Mouse (Mus musculus): ENCODE measurements at regions not wholly inside any gene's neighbourhood (a gene's known extent, or its start where the extent isn't known, plus 50 kb on each side); places are given as distances from the start of the nearest gene placed in this dataset.

DNA sequence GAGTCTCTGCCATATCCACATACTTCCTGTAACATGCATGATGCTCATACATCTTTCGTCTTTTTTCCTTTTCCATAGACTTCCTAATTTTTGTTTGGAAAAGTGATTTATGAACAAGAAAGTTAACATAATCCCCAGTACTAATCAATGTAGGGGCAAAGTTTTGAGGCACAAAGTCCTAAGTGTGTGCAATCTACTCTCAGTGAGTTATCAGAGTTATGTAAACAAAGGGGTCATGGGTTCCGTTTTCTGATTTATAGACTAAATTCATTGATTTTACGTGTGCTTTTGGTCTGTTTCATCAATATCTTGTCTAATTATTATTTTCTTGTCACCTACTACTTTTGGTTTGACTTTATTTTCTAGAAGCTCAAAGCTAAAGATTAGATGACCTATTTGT lies 1071.9 kb upstream of the Adgrl4 start:
- H3K36me3 ChIP-seq (ENCODE audit: control insufficient read depth, insufficient read depth, low read length) = no peaks in the 10 kb centered on the region
- WGBS = 83% methylated on average over 3 of the region's 3 CpGs
- H3K9ac ChIP-seq (ENCODE audit: low read length) = no peak overlapping the region
- no peaks in the 10 kb centered on the region for H3K4me1 ChIP-seq (ENCODE audit: control insufficient read depth, insufficient read depth, low read length)
- no peak overlapping the region for H3K27ac ChIP-seq (replicated peaks; ENCODE audit: low read depth, low read length)
- DNase-seq (ENCODE audit: low spot score) (no peak), ATAC-seq (ENCODE audit: insufficient number of reproducible peaks, low FRiP score, low TSS enrichment, low read depth) (no peak)
- no peaks in the 10 kb centered on the region for H3K9me3 ChIP-seq (ENCODE audit: control insufficient read depth, low read length)
- no peak overlapping the region for H3K4me3 ChIP-seq (ENCODE audit: low read depth, low read length)
- no peak overlapping the region for H3K4me2 ChIP-seq (ENCODE audit: low read depth, severe bottlenecking)
- no peaks in the 10 kb centered on the region for H3K27me3 ChIP-seq (ENCODE audit: control insufficient read depth, insufficient read depth, low read length)

DNA sequence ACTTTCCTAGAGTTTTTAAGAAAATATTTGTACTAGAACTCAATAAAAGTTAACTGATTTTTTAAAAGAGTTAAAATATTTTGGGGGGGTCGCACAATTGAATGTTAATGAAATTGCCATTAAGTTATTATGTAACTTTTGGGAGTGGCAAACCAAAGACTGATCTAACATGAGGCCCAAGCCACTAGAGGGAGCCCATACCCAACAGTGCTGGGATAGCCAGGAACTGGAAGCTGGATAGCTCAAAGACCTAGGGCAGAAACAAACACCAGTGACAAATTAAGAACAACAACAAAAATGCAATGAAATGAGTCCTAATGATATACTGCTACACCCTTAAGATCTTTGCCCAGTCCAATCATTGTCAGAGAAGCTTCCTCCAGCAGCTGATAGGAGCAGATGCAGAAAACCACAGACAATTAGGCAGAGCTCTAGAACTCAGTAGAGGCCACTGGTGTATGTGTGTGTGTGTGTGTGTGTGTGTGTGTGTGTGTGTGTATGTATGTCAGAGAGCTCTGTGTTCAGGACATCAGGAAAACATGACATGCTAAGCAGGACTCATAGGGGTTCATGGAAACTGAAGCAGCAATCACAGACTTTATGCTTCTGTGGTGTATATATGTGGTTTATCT lies 1052.6 kb upstream of the Adgrl4 start:
- Histone ChIP-seq H3K9me3 (ENCODE audit: control insufficient read depth, low read length) (no peaks in the 10 kb centered on the region), H3K4me2 (ENCODE audit: low read depth, severe bottlenecking) (no peak overlapping the region), H3K27me3 (ENCODE audit: control insufficient read depth, insufficient read depth, low read length) (no peaks in the 10 kb centered on the region), H3K27ac (replicated peaks; ENCODE audit: low read depth, low read length) (no peak overlapping the region), H3K4me3 (ENCODE audit: low read depth, low read length) (no peak overlapping the region), H3K36me3 (ENCODE audit: control insufficient read depth, insufficient read depth, low read length) (no peaks in the 10 kb centered on the region), H3K4me1 (ENCODE audit: control insufficient read depth, insufficient read depth, low read length) (no peaks in the 10 kb centered on the region), H3K9ac (ENCODE audit: low read length) (no peak overlapping the region)
- peak; percentile 66 for DNase-seq (ENCODE audit: low spot score)
- no peak for ATAC-seq (ENCODE audit: insufficient number of reproducible peaks, low FRiP score, low TSS enrichment, low read depth)
- WGBS = 23% methylated on average over 1 of the region's 1 CpGs

DNA sequence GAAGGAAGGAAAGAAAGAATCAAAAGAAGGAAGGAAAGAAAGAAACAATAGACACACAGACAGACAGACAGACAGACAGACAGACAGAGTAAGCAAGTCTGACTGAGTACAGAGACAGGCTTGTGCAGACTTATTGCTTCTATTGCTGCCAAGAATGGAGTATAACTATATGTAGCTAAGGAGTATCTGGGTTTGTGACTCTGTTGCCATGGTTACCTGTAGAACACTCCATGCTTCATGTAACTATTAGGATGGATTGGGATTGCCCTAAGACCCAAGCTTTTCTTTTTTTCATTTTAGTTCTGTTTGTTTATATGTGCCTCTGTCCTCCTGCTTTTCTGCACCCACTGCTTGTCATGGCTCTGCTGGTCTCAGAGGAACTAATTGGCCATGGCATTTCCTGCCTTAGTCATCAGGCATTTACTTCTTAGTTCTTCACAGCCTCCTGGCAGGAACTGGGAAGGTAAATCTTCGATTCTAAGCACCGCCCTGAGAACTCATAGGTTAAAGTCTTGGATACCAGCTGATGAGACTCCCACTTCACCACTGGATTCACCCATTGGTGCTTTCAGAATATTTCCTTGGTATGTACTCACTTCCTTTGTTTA lies 1035.9 kb upstream of the Adgrl4 start:
- Histone ChIP-seq H3K4me2 (ENCODE audit: low read depth, severe bottlenecking) (no peak overlapping the region), H3K4me3 (ENCODE audit: low read depth, low read length) (no peak overlapping the region), H3K9me3 (ENCODE audit: control insufficient read depth, low read length) (no peaks in the 10 kb centered on the region), H3K27ac (replicated peaks; ENCODE audit: low read depth, low read length) (no peak overlapping the region), H3K4me1 (ENCODE audit: control insufficient read depth, insufficient read depth, low read length) (no peaks in the 10 kb centered on the region), H3K9ac (ENCODE audit: low read length) (no peak overlapping the region), H3K27me3 (ENCODE audit: control insufficient read depth, insufficient read depth, low read length) (no peaks in the 10 kb centered on the region), H3K36me3 (ENCODE audit: control insufficient read depth, insufficient read depth, low read length) (no peaks in the 10 kb centered on the region)
- 92% methylated on average over 2 of the region's 2 CpGs for WGBS
- ATAC-seq (ENCODE audit: insufficient number of reproducible peaks, low FRiP score, low TSS enrichment, low read depth) (no peak), DNase-seq (ENCODE audit: low spot score) (no peak)

- Histone ChIP-seq H3K4me2 (ENCODE audit: low read depth, severe bottlenecking) (no peak overlapping the region), H3K27me3 (ENCODE audit: control insufficient read depth, insufficient read depth, low read length) (no peaks in the 10 kb centered on the region), H3K36me3 (ENCODE audit: control insufficient read depth, insufficient read depth, low read length) (no peaks in the 10 kb centered on the region), H3K27ac (replicated peaks; ENCODE audit: low read depth, low read length) (no peak overlapping the region), H3K4me1 (ENCODE audit: control insufficient read depth, insufficient read depth, low read length) (no peaks in the 10 kb centered on the region), H3K9ac (ENCODE audit: low read length) (no peak overlapping the region), H3K4me3 (ENCODE audit: low read depth, low read length) (no peak overlapping the region), H3K9me3 (ENCODE audit: control insufficient read depth, low read length) (no peaks in the 10 kb centered on the region)
- DNase-seq (ENCODE audit: low spot score) = no peak
- WGBS = 90% methylated on average over 6 of the region's 6 CpGs
- no peak for ATAC-seq (ENCODE audit: insufficient number of reproducible peaks, low FRiP score, low TSS enrichment, low read depth)
Measured at GRCm38 (mm10) chr3:150406086-150406485, 1031.6 kb upstream of the Adgrl4 start.

DNA sequence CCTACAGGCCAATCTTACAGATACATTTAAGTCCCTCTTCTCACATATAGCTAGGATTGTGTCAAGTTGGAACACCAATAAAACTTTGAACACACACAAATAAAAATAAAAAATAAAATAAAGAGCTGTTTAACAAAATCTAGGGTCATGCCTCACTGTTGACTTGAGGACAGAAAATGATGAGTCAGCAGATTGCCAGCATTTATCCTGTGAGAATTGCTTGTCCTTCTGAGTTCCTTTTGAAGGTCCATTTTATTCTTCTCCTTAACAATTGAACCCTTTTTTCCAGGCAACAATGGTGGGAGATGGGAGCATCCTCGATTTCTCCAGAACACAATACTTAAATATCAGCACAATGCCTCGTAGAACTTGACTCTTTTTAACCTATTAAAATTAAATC lies 1022.4 kb upstream of the Adgrl4 start:
- H3K27ac ChIP-seq (replicated peaks; ENCODE audit: low read depth, low read length) = no peak overlapping the region
- H3K4me1 ChIP-seq (ENCODE audit: control insufficient read depth, insufficient read depth, low read length) = no peaks in the 10 kb centered on the region
- DNase-seq (ENCODE audit: low spot score) = no peak
- no peaks in the 10 kb centered on the region for H3K27me3 ChIP-seq (ENCODE audit: control insufficient read depth, insufficient read depth, low read length)
- WGBS = 82% methylated on average over 2 of the region's 2 CpGs
- no peaks in the 10 kb centered on the region for H3K36me3 ChIP-seq (ENCODE audit: control insufficient read depth, insufficient read depth, low read length)
- ATAC-seq (ENCODE audit: insufficient number of reproducible peaks, low FRiP score, low TSS enrichment, low read depth) = no peak
- H3K9me3 ChIP-seq (ENCODE audit: control insufficient read depth, low read length) = no peaks in the 10 kb centered on the region
- H3K4me3 ChIP-seq (ENCODE audit: low read depth, low read length) = no peak overlapping the region
- H3K9ac ChIP-seq (ENCODE audit: low read length) = no peak overlapping the region
- no peak overlapping the region for H3K4me2 ChIP-seq (ENCODE audit: low read depth, severe bottlenecking)

- WGBS = 78% methylated on average over 3 of the region's 3 CpGs
- Histone ChIP-seq H3K36me3 (ENCODE audit: control insufficient read depth, insufficient read depth, low read length) (no peaks in the 10 kb centered on the region), H3K4me2 (ENCODE audit: low read depth, severe bottlenecking) (no peak overlapping the region), H3K27me3 (ENCODE audit: control insufficient read depth, insufficient read depth, low read length) (no peaks in the 10 kb centered on the region), H3K4me3 (ENCODE audit: low read depth, low read length) (no peak overlapping the region), H3K9me3 (ENCODE audit: control insufficient read depth, low read length) (no peaks in the 10 kb centered on the region), H3K4me1 (ENCODE audit: control insufficient read depth, insufficient read depth, low read length) (no peaks in the 10 kb centered on the region), H3K9ac (ENCODE audit: low read length) (no peak overlapping the region), H3K27ac (replicated peaks; ENCODE audit: low read depth, low read length) (no peak overlapping the region)
- ATAC-seq (ENCODE audit: insufficient number of reproducible peaks, low FRiP score, low TSS enrichment, low read depth) (no peak), DNase-seq (ENCODE audit: low spot score) (no peak)
Measured at GRCm38 (mm10) chr3:150416447-150416846, 1021.2 kb upstream of the Adgrl4 start.

DNA sequence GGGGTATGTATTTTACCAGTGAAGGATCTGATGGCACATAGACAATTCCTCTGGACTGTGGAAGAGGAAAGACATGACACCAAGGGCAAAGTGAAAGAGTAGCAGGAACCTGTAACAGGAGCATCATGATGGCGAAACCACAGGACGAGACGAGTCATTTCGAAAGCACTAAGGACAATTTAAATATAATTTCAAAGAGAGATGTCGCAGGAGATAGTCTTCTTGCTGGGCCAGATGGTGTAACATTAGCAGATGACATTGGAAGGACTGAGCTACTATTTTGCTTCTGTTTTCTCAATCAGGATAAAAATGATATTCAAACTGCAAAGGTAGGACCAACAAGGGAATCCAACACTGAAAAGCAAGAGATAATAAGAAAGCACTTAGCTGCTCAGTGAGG lies 1009.7 kb upstream of the Adgrl4 start:
- Histone ChIP-seq H3K27ac (replicated peaks; ENCODE audit: low read depth, low read length) (no peak overlapping the region), H3K4me1 (ENCODE audit: control insufficient read depth, insufficient read depth, low read length) (no peaks in the 10 kb centered on the region), H3K9me3 (ENCODE audit: control insufficient read depth, low read length) (no peaks in the 10 kb centered on the region), H3K27me3 (ENCODE audit: control insufficient read depth, insufficient read depth, low read length) (no peaks in the 10 kb centered on the region), H3K36me3 (ENCODE audit: control insufficient read depth, insufficient read depth, low read length) (no peaks in the 10 kb centered on the region), H3K4me3 (ENCODE audit: low read depth, low read length) (no peak overlapping the region), H3K4me2 (ENCODE audit: low read depth, severe bottlenecking) (no peak overlapping the region), H3K9ac (ENCODE audit: low read length) (no peak overlapping the region)
- no peak for ATAC-seq (ENCODE audit: insufficient number of reproducible peaks, low FRiP score, low TSS enrichment, low read depth)
- 88% methylated on average over 5 of the region's 5 CpGs for WGBS
- DNase-seq (ENCODE audit: low spot score) = no peak

DNA sequence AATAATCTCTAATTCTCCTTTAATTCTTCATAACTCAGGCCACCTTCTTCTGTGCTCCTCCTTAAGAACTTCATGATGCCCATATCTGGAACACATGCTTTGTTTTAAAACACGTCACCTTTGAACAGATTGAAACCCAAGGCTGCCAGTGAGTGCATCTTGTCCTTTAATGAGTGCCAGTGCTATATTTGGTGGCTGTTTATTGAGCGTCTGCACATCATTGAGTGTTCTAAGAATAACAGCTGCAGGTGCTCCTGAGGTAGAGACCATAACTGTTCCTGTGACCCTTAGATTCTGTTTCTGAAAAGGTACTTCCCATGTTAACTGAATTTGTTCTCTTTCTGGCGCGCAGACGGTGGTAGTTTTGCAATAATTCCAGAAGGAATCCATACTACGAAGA lies 1006.4 kb upstream of the Adgrl4 start:
- DNase-seq (ENCODE audit: low spot score) = no peak
- Histone ChIP-seq H3K27me3 (ENCODE audit: control insufficient read depth, insufficient read depth, low read length) (no peaks in the 10 kb centered on the region), H3K27ac (replicated peaks; ENCODE audit: low read depth, low read length) (no peak overlapping the region), H3K4me2 (ENCODE audit: low read depth, severe bottlenecking) (no peak overlapping the region), H3K36me3 (ENCODE audit: control insufficient read depth, insufficient read depth, low read length) (no peaks in the 10 kb centered on the region), H3K4me1 (ENCODE audit: control insufficient read depth, insufficient read depth, low read length) (no peaks in the 10 kb centered on the region), H3K9me3 (ENCODE audit: control insufficient read depth, low read length) (no peaks in the 10 kb centered on the region), H3K4me3 (ENCODE audit: low read depth, low read length) (no peak overlapping the region), H3K9ac (ENCODE audit: low read length) (no peak overlapping the region)
- no peak for ATAC-seq (ENCODE audit: insufficient number of reproducible peaks, low FRiP score, low TSS enrichment, low read depth)
- 77% methylated on average over 6 of the region's 6 CpGs for WGBS

DNA sequence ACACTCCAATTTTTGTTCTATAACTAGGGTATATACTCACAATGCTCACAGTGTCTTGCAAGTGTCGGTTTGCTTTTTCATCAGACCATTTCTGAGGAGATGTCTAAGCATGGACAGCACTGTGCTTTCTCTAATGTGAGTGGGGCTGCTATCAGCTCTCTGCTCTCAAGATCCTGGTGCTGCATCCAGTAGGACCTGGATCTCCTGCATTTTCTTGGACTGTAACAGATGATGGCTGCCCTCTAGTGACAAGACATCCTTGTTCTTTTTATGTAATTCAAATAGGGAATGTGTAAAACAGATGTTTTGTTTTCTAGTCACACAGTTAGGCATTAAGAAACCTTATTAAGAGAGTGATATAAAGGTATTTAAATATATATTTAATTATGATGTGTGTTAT lies 1002.5 kb upstream of the Adgrl4 start:
- Histone ChIP-seq H3K9me3 (ENCODE audit: control insufficient read depth, low read length) (no peaks in the 10 kb centered on the region), H3K4me1 (ENCODE audit: control insufficient read depth, insufficient read depth, low read length) (no peaks in the 10 kb centered on the region), H3K27ac (replicated peaks; ENCODE audit: low read depth, low read length) (no peak overlapping the region), H3K27me3 (ENCODE audit: control insufficient read depth, insufficient read depth, low read length) (no peaks in the 10 kb centered on the region), H3K36me3 (ENCODE audit: control insufficient read depth, insufficient read depth, low read length) (no peaks in the 10 kb centered on the region), H3K4me3 (ENCODE audit: low read depth, low read length) (no peak overlapping the region), H3K9ac (ENCODE audit: low read length) (no peak overlapping the region), H3K4me2 (ENCODE audit: low read depth, severe bottlenecking) (no peak overlapping the region)
- DNase-seq (ENCODE audit: low spot score) = no peak
- 92% methylated on average over 1 of the region's 1 CpGs for WGBS
- no peak for ATAC-seq (ENCODE audit: insufficient number of reproducible peaks, low FRiP score, low TSS enrichment, low read depth)
